Mouse (Mus musculus) cerebellum, adult 2 months (tissue): ENCODE data around the gene Usp20.

Experiments used
- CTCF ChIP-seq: fragments of 200-500 bp; IDR thresholded peaks from 2 replicates; pipeline ENCODE4 v1.5.1; 2011; ENCODE audit warnings: low read depth, mild to moderate bottlenecking, control low read depth, low read length, moderate library complexity, borderline replicate concordance; ENCODE audit not compliant: insufficient read depth
- POLR2A ChIP-seq: fragments of 200-500 bp; IDR thresholded peaks from 2 replicates; pipeline ENCODE4 v1.6.1; 2011; ENCODE audit warnings: low read length, control low read depth, borderline replicate concordance; ENCODE audit not compliant: insufficient read depth

- TF ChIP-seq CTCF = peak; percentile 36; the same call in 1 of the 2 replicates
- TF ChIP-seq POLR2A = no peak
These were observed 58.0 kb downstream of the Usp20 start for GRCm38 (mm10) chr2:31040043-31040442.
